Mouse (Mus musculus): Measurements from ENCODE around the gene Tomm40.

DNA sequence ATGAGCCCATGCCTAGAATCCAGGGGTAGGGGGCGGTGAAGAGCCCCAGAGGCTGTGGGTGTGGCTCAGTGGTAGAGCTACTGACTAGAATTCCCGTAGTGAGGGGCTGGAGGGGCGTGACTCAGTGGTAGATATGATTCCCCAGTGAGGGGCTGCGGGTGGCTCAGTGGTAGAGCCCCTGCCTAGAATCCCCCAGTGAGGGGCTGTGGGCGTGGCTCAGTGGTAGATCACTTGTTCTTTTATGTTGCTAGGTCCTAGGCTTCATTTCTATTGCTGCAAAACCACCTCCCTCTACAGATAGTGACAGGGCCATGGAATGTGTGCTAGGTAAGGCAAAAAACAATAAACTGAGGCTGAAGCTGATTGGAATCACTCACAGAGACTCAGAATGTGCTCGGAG lies 19.4 kb downstream of the Tomm40 start:
- TF ChIP-seq CTCF (IDR thresholded peaks at IDR 0.05; ENCODE audit: borderline replicate concordance, control insufficient read depth, extremely low read depth, insufficient read depth, low read length, poor library complexity) (no peak), POLR2A (IDR thresholded peaks at IDR 0.05; ENCODE audit: control insufficient read depth, extremely low read depth, insufficient read depth, low read length, poor library complexity) (no peak)

All from thymus, adult 2 months (tissue).